Mouse (Mus musculus) spleen, postnatal 14 days (tissue): ENCODE data around the gene Mpp4.

Source experiments
- DNase-seq, 2 experiments: peaks; one replicate each; pipeline ENCODE4 v3.0.0; 2021 to 2022; ENCODE audit warnings: low spot score in 2 of 2

Mpp4 gene

GRCm38 (mm10) chr1:59167654-59168425 lies 4.7 kb upstream of the Mpp4 start:
- no peak for DNase-seq

GRCm38 (mm10) chr1:59166232-59166905 lies 3.2 kb upstream of the Mpp4 start:
- no peak for DNase-seq

- no peak for DNase-seq
These were observed 729 bp upstream of the Mpp4 start for GRCm38 (mm10) chr1:59163918-59164317.

GRCm38 (mm10) chr1:59162309-59163024 lies 722 bp downstream of the Mpp4 start:
- no peak for DNase-seq

GRCm38 (mm10) chr1:59161396-59161795 lies 1.8 kb downstream of the Mpp4 start:
- DNase-seq = no peak

- no peak for DNase-seq
These were observed 2.3 kb downstream of the Mpp4 start for GRCm38 (mm10) chr1:59160871-59161270.

- DNase-seq = no peak
These were observed 4.1 kb downstream of the Mpp4 start for GRCm38 (mm10) chr1:59159136-59159535.

- no peak for DNase-seq
These were observed 4.7 kb downstream of the Mpp4 start for GRCm38 (mm10) chr1:59158498-59158897.

GRCm38 (mm10) chr1:59157846-59158245 lies 5.3 kb downstream of the Mpp4 start:
- no peak for DNase-seq

GRCm38 (mm10) chr1:59152346-59152745 lies 10.8 kb downstream of the Mpp4 start:
- no peak for DNase-seq

- DNase-seq = no peak
These were observed 12.6 kb downstream of the Mpp4 start for GRCm38 (mm10) chr1:59150542-59150941.

- DNase-seq = peak in 1 of 2 experiments; percentile 22
These were observed 18.6 kb downstream of the Mpp4 start for GRCm38 (mm10) chr1:59144543-59144942.

GRCm38 (mm10) chr1:59142809-59143208 lies 20.4 kb downstream of the Mpp4 start:
- peak; percentile 39 to 68 for DNase-seq

GRCm38 (mm10) chr1:59134419-59134818 lies 28.8 kb downstream of the Mpp4 start:
- DNase-seq = no peak

- DNase-seq = no peak
These were observed 34.3 kb downstream of the Mpp4 start for GRCm38 (mm10) chr1:59128879-59129278.

- DNase-seq = no peak
These were observed 37.6 kb downstream of the Mpp4 start for GRCm38 (mm10) chr1:59125558-59125957.

- peak; percentile 72 to 81 for DNase-seq
These were observed 43.3 kb downstream of the Mpp4 start, which contains the start of gene Tmem237 for GRCm38 (mm10) chr1:59119720-59120457. Gene Tmem237, minus strand, starts transcription at chr1:59120408.

GRCm38 (mm10) chr1:59110524-59110923 lies 52.7 kb downstream of the Mpp4 start:
- no peak for DNase-seq

- DNase-seq = no peak
These were observed 61.1 kb downstream of the Mpp4 start for GRCm38 (mm10) chr1:59102071-59102470.

GRCm38 (mm10) chr1:59101020-59101419 lies 62.2 kb downstream of the Mpp4 start:
- no peak for DNase-seq

- DNase-seq = no peak
These were observed 68.5 kb downstream of the Mpp4 start, which contains the start of gene C2cd6 for GRCm38 (mm10) chr1:59094705-59095104. Gene C2cd6, minus strand, starts transcription at chr1:59094900.
